Mouse (Mus musculus) midbrain, embryonic 13.5 days (tissue): ENCODE measurements around the gene Inafm2. TPM values are rescaled to one million over a fixed set of nuclear protein-coding genes. Genes with fewer than 3 reads are reported as not detected.

Experiments
- ATAC-seq: fragments of 200-750 bp; cut with Nextera tagmentation; 2 replicates; pipeline ENCODE4 v1.8.0; 2017; ENCODE audit warnings: mild to moderate bottlenecking, moderate TSS enrichment, moderate library complexity
- H3K27ac ChIP-seq: fragments of 300-500 bp; sonication (generic); 2 replicates; pipeline ENCODE4 v1.5.1; 2015; ENCODE audit warnings: inconsistent platforms, mild to moderate bottlenecking, moderate library complexity
- H3K27me3 ChIP-seq: fragments of 300-500 bp; sonication (generic); 2 replicates; pipeline ENCODE4 v1.6.1; 2015; ENCODE audit warnings: mild to moderate bottlenecking, inconsistent platforms
- H3K36me3 ChIP-seq: fragments of 300-500 bp; sonication (generic); 2 replicates; pipeline ENCODE4 v1.6.1; 2015; ENCODE audit warnings: mild to moderate bottlenecking, inconsistent platforms
- H3K4me1 ChIP-seq: fragments of 300-500 bp; sonication (generic); replicated peaks from 2 replicates; pipeline ENCODE4 v1.6.1; 2015; ENCODE audit warnings: inconsistent platforms
- H3K4me2 ChIP-seq: fragments of 300-500 bp; sonication (generic); replicated peaks from 2 replicates; pipeline ENCODE4 v1.6.1; 2015; ENCODE audit warnings: moderate library complexity, mild to moderate bottlenecking, inconsistent platforms
- H3K4me3 ChIP-seq: fragments of 300-500 bp; sonication (generic); replicated peaks from 2 replicates; pipeline ENCODE4 v1.5.1; 2015; ENCODE audit warnings: mild to moderate bottlenecking, inconsistent platforms
- H3K9ac ChIP-seq: fragments of 300-500 bp; sonication (generic); replicated peaks from 2 replicates; pipeline ENCODE4 v1.6.1; 2015; ENCODE audit warnings: mild to moderate bottlenecking, inconsistent platforms
- H3K9me3 ChIP-seq: fragments of 300-500 bp; sonication (generic); 2 replicates; pipeline ENCODE4 v1.6.1; 2016; ENCODE audit warnings: mild to moderate bottlenecking, inconsistent platforms
- WGBS: fragments of 180-500 bp; shearing (Covaris S2); methylation state at CpG from one replicate; pipeline ENCODE4 v1.1.7; 2015; 5-methylcytosine and 5-hydroxymethylcytosine counted together
- polyA plus RNA-seq: library from polyadenylated mRNA; unstranded; fragments of >200 nt; fragmentation: Nextera tagmentation; extraction: Ambion mirVana; gene quantifications from 2 replicates; pipeline ENCODE4 v1.2.1, GENCODE M21; 2015

Gene Inafm2
- polyA plus RNA-seq, 1 experiment from 2014 or later, result 24.6 TPM

GRCm38 (mm10) chr2:118792259-118792613 is 46.7 kb downstream of the Inafm2 start:
- 83% methylated on average over 4 of the region's 4 CpGs for WGBS
- no peak overlapping the region for H3K4me2 ChIP-seq
- no peak overlapping the region for H3K9ac ChIP-seq
- H3K4me1 ChIP-seq, result peaks cover 9% of the 10 kb centered on the region; the same call in 1 of the 2 replicates
- no peak overlapping the region for H3K4me3 ChIP-seq
- H3K27me3 ChIP-seq, result peaks cover 13% of the 10 kb centered on the region; the same call in 1 of the 2 replicates
- no peak overlapping the region for H3K27ac ChIP-seq
- H3K9me3 ChIP-seq, result no peaks in the 10 kb centered on the region
- ATAC-seq, result no peak
- peaks cover 65% of the 10 kb centered on the region for H3K36me3 ChIP-seq

DNA sequence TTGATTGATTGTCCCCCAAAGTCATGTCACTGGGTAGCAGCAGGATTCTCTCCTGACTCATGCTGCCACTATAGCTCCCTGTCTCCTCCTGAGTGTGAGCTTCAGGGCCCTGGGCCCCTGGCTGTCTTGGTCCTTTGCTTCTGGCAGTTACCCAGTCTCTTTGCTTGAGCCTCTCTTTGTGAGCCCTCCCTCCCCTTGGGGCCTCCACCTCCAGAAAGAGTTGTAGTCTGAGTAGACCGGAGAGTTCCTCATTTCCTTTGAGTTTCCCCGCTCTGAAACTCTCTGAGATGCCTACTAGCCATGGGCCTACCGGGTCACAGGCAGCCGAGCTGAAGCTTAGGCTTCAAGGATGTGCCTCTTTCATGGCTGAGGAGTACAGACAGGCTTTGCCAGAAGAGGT is 48.1 kb downstream of the Inafm2 start:
- Histone ChIP-seq H3K4me3 (no peak overlapping the region), H3K4me2 (no peak overlapping the region), H3K9ac (no peak overlapping the region), H3K9me3 (peaks cover 3% of the 10 kb centered on the region; the same call in 1 of the 2 replicates), H3K36me3 (peaks cover 53% of the 10 kb centered on the region), H3K27me3 (peaks cover 13% of the 10 kb centered on the region; the same call in 1 of the 2 replicates), H3K27ac (no peak overlapping the region), H3K4me1 (peaks cover 9% of the 10 kb centered on the region; the same call in 1 of the 2 replicates)
- no peak for ATAC-seq
- 86% methylated on average over 4 of the region's 4 CpGs for WGBS

Other genes with a start within 250 kb of the Inafm2 start
- 4.0 and 4.7 TPM in 2 replicates for gene Bmf, start 196.1 kb upstream of the Inafm2 start, polyA plus RNA-seq
- 37.4 and 38.0 TPM in 2 replicates for gene Bub1b, start 147.5 kb upstream of the Inafm2 start, polyA plus RNA-seq
- 20.1 and 21.1 TPM in 2 replicates for gene Pak6, start 82.5 kb upstream of the Inafm2 start, polyA plus RNA-seq
- 0.04 TPM in 1 of 2 replicates, not detected in the other for gene Ankrd63, start 41.8 kb upstream of the Inafm2 start, polyA plus RNA-seq
- 0.11 and 0.13 TPM in 2 replicates for gene Plcb2, start 17.3 kb upstream of the Inafm2 start, polyA plus RNA-seq
- gene Ccdc9b, start 16.9 kb downstream of the Inafm2 start, polyA plus RNA-seq, result 1.7 and 2.1 TPM in 2 replicates
- not detected in 2 replicates for gene Phgr1, start 27.0 kb downstream of the Inafm2 start, polyA plus RNA-seq
- 32.7 and 35.8 TPM in 2 replicates for gene Disp2, start 34.0 kb downstream of the Inafm2 start, polyA plus RNA-seq
- gene Knstrn, start 68.2 kb downstream of the Inafm2 start, polyA plus RNA-seq, result 62.7 and 66.1 TPM in 2 replicates
- gene Ivd, start 116.2 kb downstream of the Inafm2 start, polyA plus RNA-seq, result 42.5 and 42.8 TPM in 2 replicates
- 4.2 and 5.0 TPM in 2 replicates for gene Bahd1, start 154.6 kb downstream of the Inafm2 start, polyA plus RNA-seq
- gene Chst14, start 180.7 kb downstream of the Inafm2 start, polyA plus RNA-seq, result 6.2 and 6.6 TPM in 2 replicates